Mouse (Mus musculus): ENCODE results near the gene E330009J07Rik.

The E330009J07Rik gene

GRCm38 (mm10) chr6:40403640-40404285, 32.2 kb downstream of the E330009J07Rik start:
- TF ChIP-seq GATA4 (IDR thresholded peaks at IDR 0.05; ENCODE audit: insufficient replicate concordance, low read length) = no peak

DNA sequence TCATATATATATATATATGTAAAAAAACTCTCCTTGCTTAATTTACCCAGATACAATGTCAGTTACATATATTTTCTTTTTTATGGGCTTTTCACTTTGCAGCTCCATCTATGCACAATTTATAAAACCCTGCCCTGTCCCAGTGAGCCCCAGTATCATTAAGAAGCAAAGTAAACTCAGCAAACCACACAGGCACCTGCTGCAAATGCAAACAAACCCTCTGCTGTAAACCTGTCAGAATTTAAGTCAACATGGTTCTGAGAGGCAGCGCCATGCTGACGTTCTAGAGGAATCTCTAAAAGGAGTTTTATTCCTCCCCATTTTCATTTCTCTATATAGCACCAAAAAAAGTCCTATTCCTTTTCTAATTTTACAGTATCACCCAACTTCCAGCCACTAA, 33.9 kb downstream of the E330009J07Rik start:
- TF ChIP-seq GATA4 (IDR thresholded peaks at IDR 0.05; ENCODE audit: insufficient replicate concordance, low read length) = no peak

DNA sequence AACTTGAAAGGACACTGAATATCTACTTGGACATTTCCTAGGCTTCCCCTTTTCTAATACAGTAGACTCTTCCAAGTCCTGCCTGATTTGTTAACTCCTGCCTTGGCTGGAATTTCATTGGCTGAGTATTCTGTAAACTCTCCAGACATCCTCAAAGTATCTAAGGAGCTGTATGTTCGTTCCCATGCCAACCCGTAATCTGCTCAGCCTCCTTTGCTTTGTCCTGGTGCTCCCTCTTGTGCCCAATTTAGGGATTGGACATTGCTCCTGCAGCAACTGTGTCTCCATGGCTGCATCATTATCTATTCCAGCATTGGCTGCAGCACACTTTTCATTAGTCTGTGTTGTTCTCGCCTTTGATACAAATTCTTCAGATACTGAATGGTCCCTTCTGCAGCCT, 42.7 kb downstream of the E330009J07Rik start:
- TF ChIP-seq GATA4 (IDR thresholded peaks at IDR 0.05; ENCODE audit: insufficient replicate concordance, low read length) = no peak

DNA sequence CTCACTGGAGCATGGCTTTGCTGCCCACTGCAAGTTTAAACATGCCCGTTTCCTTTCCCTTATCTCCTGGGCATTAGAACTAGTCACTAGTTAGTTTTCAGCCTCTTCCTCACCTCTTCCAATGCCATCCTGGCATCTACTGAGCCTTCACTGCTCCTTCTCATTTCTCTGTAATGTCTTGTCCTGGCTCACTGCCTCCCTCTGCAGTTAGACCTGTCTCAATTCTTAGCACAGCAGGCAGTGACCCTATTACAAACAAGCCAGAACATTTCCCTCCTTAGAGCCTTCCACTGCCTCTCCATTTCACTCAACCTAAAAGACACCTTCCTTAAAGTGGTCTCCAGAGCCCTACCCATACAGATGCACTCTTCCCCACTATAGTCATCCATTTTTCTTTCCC, 45.0 kb downstream of the E330009J07Rik start:
- TF ChIP-seq GATA4 (IDR thresholded peaks at IDR 0.05; ENCODE audit: insufficient replicate concordance, low read length) = no peak

GRCm38 (mm10) chr6:40388660-40389059, 47.3 kb downstream of the E330009J07Rik start:
- no peak for TF ChIP-seq GATA4 (IDR thresholded peaks at IDR 0.05; ENCODE audit: insufficient replicate concordance, low read length)

GRCm38 (mm10) chr6:40385682-40386081, 50.3 kb downstream of the E330009J07Rik start:
- no peak for TF ChIP-seq GATA4 (IDR thresholded peaks at IDR 0.05; ENCODE audit: insufficient replicate concordance, low read length)

- no peak for TF ChIP-seq GATA4 (IDR thresholded peaks at IDR 0.05; ENCODE audit: insufficient replicate concordance, low read length)
Measured at GRCm38 (mm10) chr6:40381908-40382307, 54.0 kb downstream of the E330009J07Rik start.

GRCm38 (mm10) chr6:40380181-40380580, 55.8 kb downstream of the E330009J07Rik start:
- no peak for TF ChIP-seq GATA4 (IDR thresholded peaks at IDR 0.05; ENCODE audit: insufficient replicate concordance, low read length)

GRCm38 (mm10) chr6:40371031-40371430, 64.9 kb downstream of the E330009J07Rik start:
- no peak for TF ChIP-seq GATA4 (IDR thresholded peaks at IDR 0.05; ENCODE audit: insufficient replicate concordance, low read length)

- no peak for TF ChIP-seq GATA4 (IDR thresholded peaks at IDR 0.05; ENCODE audit: insufficient replicate concordance, low read length)
Measured at GRCm38 (mm10) chr6:40353360-40353759, 82.6 kb downstream of the E330009J07Rik start.

Data from liver, adult (tissue).